Mouse (Mus musculus): Measurements from ENCODE around the gene Lrrk1.

Gene Lrrk1

GRCm38 (mm10) chr7:66336955-66337354 lies 51.2 kb downstream of the Lrrk1 start:
- no peak for DNase-seq (ENCODE audit: low spot score)

GRCm38 (mm10) chr7:66333906-66334500 lies 54.1 kb downstream of the Lrrk1 start:
- no peak for DNase-seq (ENCODE audit: low spot score)

DNA sequence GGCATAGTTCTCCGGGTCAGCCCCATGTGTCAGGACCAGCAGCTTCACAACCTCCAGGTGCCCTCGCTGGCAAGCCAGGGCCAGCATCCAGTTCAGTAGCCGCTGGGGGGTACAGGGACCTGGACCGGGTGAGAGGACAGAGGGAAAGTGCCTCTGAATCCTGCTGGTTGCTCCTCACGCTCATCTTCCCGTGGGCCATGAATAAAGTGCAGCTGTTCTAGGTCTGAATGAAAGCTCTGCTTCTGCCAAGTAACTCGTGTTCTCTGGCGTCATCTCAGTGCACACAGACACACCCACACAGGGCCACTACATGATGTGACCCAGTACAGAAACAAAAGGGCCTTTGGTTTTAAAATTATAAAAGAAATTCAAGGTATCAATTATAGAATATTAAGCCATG lies 55.8 kb downstream of the Lrrk1 start:
- DNase-seq (ENCODE audit: low spot score), result no peak

DNA sequence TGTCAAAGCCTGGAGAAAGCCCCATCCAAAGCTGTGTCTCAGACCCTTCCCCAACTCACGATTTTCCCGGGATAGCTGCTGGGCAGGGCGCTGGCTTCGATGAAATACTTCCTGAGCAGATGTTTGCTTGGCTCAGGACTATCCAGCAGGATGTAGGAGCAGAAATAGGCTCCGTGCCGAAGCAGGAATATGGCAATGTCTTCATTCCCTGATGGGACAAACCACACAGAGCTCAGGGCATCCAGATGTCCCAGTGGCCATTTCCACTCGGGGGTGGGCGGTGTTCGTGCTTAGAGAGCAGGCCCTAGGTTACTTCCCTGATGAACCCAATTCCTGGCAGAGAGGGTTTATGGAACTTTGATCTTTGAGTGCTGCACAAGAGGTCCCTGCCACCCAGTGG lies 57.5 kb downstream of the Lrrk1 start:
- DNase-seq (ENCODE audit: low spot score), result no peak

DNA sequence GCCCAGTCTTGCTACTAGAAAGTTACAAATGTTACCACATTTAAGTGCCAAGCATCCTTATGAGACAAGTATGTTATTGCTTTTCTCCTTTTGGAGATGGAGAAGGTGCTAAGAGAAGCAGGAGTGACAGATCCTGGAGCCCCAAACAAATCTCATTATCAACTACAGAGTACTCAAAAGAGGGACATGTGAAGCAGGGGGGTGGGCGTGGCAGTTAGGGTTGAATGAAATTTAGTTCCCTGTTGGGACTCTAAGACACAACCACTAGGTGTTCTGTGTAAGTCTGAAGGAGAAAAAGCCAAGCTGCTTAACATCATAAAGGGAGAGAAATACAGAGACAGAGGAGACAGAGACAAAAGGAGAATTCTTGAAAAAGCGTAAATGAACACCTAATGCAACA lies 60.6 kb downstream of the Lrrk1 start:
- DNase-seq (ENCODE audit: low spot score), result no peak

GRCm38 (mm10) chr7:66325419-66326053 lies 62.6 kb downstream of the Lrrk1 start:
- no peak for DNase-seq (ENCODE audit: low spot score)

DNA sequence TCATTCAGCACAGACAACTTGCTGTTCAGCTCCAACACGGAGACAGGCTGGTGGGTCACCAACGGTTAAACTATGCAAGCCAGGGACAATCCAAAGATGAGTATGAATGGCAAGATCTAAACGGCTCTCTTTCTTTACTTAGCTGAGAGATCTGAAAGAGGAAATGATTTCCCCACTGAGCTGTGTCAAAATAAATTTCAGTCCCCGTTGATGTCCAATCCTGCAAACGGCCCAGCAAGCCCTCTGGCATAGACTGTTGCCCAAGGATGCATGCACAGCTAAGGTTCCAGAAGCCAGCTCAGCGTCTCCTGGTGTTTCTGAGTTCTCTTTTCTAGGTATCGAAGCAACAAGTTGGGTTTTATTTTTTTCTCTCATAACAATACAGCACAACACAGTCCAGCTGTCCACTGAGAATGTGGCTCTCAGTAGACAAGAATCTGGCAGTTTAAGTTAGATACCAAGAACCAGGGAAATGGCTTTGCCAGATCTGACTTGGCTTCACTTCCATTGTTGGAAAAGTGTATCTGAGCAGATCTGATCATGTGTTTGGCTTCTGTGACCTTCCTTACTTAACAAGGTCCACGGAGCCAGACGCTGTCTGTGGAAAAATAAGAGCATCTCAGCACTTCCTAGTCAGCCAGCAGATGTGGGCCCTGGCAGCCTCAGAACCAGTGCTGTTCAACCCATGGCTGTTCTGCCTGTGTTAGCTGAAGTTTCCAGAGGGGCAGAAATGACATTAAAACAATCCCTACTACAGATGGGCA lies 64.7 kb downstream of the Lrrk1 start:
- no peak for DNase-seq (ENCODE audit: low spot score)

DNA sequence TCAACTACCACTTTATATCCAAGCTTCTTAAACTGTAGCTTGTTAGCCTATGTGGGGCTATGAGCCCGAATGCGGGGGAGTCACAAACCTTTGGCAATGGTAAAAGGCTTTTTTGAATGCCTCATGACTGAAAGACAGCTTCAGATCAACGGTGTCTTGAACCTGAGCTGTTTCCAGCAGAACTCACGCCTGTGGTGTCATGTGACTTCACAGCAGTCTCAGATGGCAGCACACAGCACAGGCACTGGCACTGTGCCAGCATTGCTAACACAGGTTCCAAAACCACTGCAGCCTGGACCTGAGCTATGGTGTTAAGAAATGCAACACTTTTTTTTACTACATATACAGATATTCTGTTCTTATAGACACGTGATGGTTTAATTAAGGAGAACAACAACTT lies 67.2 kb downstream of the Lrrk1 start:
- no peak for DNase-seq (ENCODE audit: low spot score)

- no peak for DNase-seq (ENCODE audit: low spot score)
Measured at GRCm38 (mm10) chr7:66318147-66318546, 70.0 kb downstream of the Lrrk1 start.

- no peak for DNase-seq (ENCODE audit: low spot score)
Measured at GRCm38 (mm10) chr7:66310670-66311656, 77.2 kb downstream of the Lrrk1 start.

DNA sequence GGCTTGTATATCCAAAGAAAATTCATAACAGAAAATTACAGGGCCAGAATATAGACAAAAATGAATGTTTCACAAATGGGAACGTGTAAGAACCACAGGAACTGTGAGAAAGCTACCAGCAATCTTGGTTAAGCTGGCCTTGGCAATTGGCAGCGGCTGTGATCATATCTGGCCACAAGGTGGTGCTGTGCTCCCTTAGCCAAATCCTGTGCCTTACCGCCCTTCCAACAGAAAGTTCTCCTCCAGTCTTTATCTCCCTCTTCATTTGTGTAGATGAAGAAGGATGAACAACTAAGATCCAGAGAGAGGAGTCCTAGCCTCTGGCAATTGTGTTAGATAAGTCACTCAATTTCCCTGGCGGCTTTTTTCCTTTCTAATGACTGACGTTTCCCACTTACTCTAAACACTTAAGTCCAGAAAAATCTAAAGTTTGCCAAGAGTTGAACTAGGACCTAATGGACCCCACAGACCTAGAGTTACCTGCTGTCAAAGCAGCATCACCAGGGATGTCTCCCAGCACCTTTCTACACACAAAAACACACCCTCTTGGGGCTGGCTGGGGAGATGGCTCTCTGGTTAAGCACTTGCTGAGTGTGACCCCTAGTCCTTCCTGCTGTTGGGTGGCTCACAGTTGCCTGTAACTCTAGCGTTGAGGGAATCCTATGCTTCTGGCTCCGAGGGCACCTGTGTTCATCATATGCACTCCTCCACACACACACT lies 78.0 kb downstream of the Lrrk1 start:
- DNase-seq (ENCODE audit: low spot score), result no peak

DNA sequence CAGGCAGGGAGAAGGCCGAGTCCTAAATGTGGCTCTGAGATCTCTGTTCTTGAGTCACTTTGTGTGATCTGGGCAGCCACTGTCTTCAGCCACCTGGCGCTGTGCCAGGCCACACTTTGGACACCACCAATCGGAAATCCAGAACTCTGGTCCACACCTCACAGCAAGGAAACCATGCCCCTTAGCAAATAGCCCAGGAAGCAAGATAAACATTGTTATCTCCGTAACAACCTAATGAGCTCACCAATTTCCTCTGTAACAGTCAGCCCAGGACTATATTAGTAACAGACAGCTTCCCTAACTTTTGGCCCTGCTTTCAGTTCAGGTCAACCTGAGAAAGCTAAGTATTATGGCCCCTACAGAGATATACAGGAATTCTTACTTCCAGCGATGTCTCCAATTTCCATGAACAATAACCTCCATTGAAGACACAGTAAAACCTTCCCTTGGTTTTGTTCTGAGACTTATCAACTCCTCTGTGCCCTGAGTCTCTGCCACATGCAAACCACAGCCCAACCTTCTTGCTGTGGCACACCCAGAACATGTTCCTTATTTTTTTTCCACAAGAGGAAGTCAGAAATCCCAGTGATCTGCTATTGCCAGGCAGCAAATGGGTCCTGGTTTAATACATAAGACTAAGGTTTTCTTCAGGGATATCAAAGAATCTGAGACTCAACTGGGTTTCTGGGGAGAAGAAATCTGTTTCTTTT lies 78.8 kb downstream of the Lrrk1 start:
- no peak for DNase-seq (ENCODE audit: low spot score)

GRCm38 (mm10) chr7:66308581-66309239 lies 79.4 kb downstream of the Lrrk1 start:
- no peak for DNase-seq (ENCODE audit: low spot score)

- no peak for DNase-seq (ENCODE audit: low spot score)
Measured at GRCm38 (mm10) chr7:66307791-66308190, 80.4 kb downstream of the Lrrk1 start.

GRCm38 (mm10) chr7:66305714-66306198 lies 82.4 kb downstream of the Lrrk1 start:
- no peak for DNase-seq (ENCODE audit: low spot score)

- DNase-seq (ENCODE audit: low spot score), result no peak
Measured at GRCm38 (mm10) chr7:66304993-66305713, 83.0 kb downstream of the Lrrk1 start.

DNA sequence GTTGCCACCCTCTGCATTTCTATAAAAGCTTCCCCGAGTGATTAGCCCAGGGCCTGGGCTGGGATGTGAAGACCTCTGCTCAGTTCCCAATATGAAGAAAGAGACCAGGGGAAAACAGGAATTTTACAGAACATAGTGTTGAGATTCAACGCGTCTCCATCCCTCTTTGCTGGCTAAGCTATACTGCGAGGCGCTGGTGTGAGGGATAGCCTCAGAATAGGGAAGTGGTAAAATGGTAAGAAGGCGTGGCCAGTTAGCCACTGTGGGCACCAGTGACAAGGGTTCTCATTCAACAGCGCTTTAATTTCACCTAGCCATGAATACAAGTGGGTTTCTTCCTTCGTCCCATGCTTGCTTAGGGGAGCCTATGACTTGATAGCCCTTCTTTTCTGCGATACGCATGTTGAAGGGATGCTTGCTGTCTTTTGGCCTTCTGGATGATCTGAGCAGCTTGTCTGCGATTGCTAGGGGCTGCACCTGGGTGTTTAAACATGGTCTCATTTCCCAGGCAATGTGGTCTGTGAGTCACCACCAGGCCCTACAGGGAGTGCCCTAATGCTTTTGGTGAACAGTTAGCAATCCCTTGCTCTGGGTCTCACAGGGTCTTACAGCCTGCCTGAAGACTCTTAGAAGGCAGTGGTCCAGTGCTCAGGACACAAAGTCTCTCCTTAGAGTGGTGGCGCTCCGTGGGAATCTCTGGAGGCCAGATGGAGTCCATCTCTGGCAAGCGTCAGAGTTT lies 84.1 kb downstream of the Lrrk1 start:
- no peak for DNase-seq (ENCODE audit: low spot score)

DNA sequence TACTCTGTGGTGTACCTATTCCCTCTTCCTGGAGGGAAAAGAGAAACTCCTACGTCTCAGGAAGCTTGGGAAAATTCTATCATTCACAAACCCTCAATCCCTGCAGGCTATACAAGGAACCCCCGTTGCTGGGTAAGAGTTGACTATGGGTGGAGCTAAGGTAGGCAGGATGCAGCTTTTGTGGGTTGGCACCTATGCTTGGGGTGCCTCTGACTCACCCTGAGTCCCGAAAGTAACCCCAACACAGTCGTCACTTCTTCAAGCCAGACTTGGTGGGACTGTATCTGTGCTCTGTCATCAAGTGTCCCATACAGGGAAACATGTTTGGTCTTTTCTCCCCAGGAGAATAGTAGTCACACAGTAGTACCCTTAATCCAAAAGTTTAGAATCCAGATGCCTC lies 86.7 kb downstream of the Lrrk1 start:
- DNase-seq (ENCODE audit: low spot score), result no peak

DNA sequence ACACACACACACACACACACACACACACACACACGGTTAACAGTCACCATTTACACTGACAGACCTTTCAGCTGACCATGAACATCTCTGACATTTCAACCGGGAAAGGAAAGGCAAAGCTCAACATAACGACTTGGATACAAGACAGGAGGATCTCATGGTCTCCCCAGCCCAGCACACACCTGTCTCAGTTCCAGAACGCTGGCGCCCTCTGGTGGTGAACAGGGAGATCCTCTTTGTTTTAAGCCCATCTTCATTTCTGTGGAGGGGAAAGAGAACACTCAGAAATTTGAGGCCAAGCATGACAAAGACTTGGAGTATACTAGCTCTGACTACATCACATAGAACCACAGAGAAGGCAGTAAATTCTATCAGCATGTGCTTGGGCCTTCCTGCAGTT lies 87.5 kb downstream of the Lrrk1 start:
- DNase-seq (ENCODE audit: low spot score), result peak; percentile 56
